Mouse (Mus musculus): ENCODE results near the gene Mypn.

DNA sequence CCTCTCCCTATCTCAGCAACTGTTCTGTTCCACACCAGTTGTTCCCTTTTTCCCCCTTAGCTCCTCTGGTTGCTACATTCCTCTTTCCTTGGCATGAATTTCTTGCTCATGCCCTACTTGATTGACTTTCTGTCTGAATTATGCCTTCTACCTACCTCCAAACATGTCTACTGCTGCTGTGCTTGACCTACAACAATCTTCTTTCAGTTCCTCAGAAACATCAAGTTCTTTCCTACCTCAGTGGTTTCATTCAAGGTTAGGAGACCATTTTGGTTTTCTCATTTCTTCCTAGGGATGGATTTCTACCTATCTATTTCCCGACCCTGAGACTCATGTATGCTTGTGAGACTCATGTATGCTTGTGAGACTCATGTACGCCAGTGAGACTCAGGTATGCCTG lies 36.1 kb upstream of the Mypn start:
- TF ChIP-seq POLR2A (IDR thresholded peaks at IDR 0.05; ENCODE audit: borderline replicate concordance, low read depth, low read length) (no peak), CTCF (IDR thresholded peaks at IDR 0.05; ENCODE audit: low read depth, low read length) (no peak)
